Mouse (Mus musculus) heart, postnatal 36 days (tissue): Measurements from ENCODE around the gene Olfr1310. TPM values are rescaled to one million over a fixed set of nuclear protein-coding genes. Genes with fewer than 3 reads are reported as not detected.
"Not testable (repeated sequence)": the region's sequence is repeated elsewhere in the genome, so short reads cannot be mapped to it uniquely, and the experiment has no call there.

Source experiments
- DNase-seq, 2 experiments: peaks; one replicate each; pipeline ENCODE4 v3.0.0; 2021 to 2022
- intact Hi-C: fragments of 180-260 bp; cut with DNase I; formaldehyde crosslinking; loops from one replicate; pipeline ENCODE4 v1.15.1; 2025
- total RNA-seq, 2 experiments: library from RNA; stranded (reverse); gene quantifications; 2 replicates each; pipeline ENCODE4 v1.2.3; 2021

Olfr1310 gene
- total RNA-seq: not detected

GRCm38 (mm10) chr2:112012608-112013007, at the start of gene Olfr1310:
TSS of gene Olfr1310 (minus strand) at chr2:112012708.
- DNase-seq: no peak
- intact Hi-C loops: no loop called here

- intact Hi-C loops: no loop called here
- DNase-seq: no peak
Measured at GRCm38 (mm10) chr2:112050138-112050537, 37.6 kb upstream of the Olfr1310 start, which contains the start of gene Olfr1312. TSS of gene Olfr1312 (minus strand) at chr2:112050238.

GRCm38 (mm10) chr2:112026971-112027370, 14.5 kb upstream of the Olfr1310 start:
- intact Hi-C loops, DNase-seq: not testable (repeated sequence)

GRCm38 (mm10) chr2:112024312-112024711, 11.8 kb upstream of the Olfr1310 start, which contains the start of gene Olfr1311:
TSS of gene Olfr1311 (minus strand) at chr2:112024412.
- intact Hi-C loops: no loop called here
- no peak for DNase-seq

- DNase-seq: no peak
- intact Hi-C loops: no loop called here
Measured at GRCm38 (mm10) chr2:112014900-112015299, 2.4 kb upstream of the Olfr1310 start.

- intact Hi-C loops: no loop called here
- DNase-seq: no peak
Measured at GRCm38 (mm10) chr2:111990181-111990580, 22.3 kb downstream of the Olfr1310 start, which contains the start of gene Olfr1309. TSS of gene Olfr1309 (minus strand) at chr2:111990281.

- no peak for DNase-seq
- intact Hi-C loops: no loop called here
Measured at GRCm38 (mm10) chr2:111964844-111965243, 47.7 kb downstream of the Olfr1310 start, which contains the start of gene Olfr1308. TSS of gene Olfr1308 (minus strand) at chr2:111964944.

Other genes with a start within 250 kb of the Olfr1310 start
- gene Olfr1302, start 235.3 kb downstream of the Olfr1310 start, total RNA-seq: not detected
- gene Olfr1303, start 192.4 kb downstream of the Olfr1310 start, total RNA-seq: not detected
- not detected for gene Olfr1305, start 135.6 kb downstream of the Olfr1310 start, total RNA-seq
- not detected for gene Olfr1306, start 96.4 kb downstream of the Olfr1310 start, total RNA-seq
- gene Olfr1307, start 63.3 kb downstream of the Olfr1310 start, total RNA-seq: under 1 TPM; 0.03 TPM
- not detected for gene Olfr1308, start 47.8 kb downstream of the Olfr1310 start, total RNA-seq
- not detected for gene Olfr1309, start 22.4 kb downstream of the Olfr1310 start, total RNA-seq
- not detected for gene Olfr1311, start 11.7 kb upstream of the Olfr1310 start, total RNA-seq
- not detected for gene Olfr1312, start 37.5 kb upstream of the Olfr1310 start, total RNA-seq
- not detected for gene Olfr1313, start 65.1 kb upstream of the Olfr1310 start, total RNA-seq
- not detected for gene Olfr1314, start 84.1 kb upstream of the Olfr1310 start, total RNA-seq
- not detected for gene Olfr1315-ps1, start 102.7 kb upstream of the Olfr1310 start, total RNA-seq
- not detected for gene Olfr1316, start 122.3 kb upstream of the Olfr1310 start, total RNA-seq
- not detected for gene Olfr1317, start 127.6 kb upstream of the Olfr1310 start, total RNA-seq
- not detected for gene Olfr1318, start 141.5 kb upstream of the Olfr1310 start, total RNA-seq
- gene Lpcat4, start 226.8 kb upstream of the Olfr1310 start, total RNA-seq: 1 to 10 TPM; 2.3 to 2.5 TPM
- not detected for gene Nutm1, start 246.6 kb upstream of the Olfr1310 start, total RNA-seq
- 10 to 100 TPM; 61.8 to 62.8 TPM for gene Nop10, start 249.2 kb upstream of the Olfr1310 start, total RNA-seq